Mouse (Mus musculus) thymus, adult 18-20 months (tissue): ENCODE measurements around the gene Fbxw2.
"Not testable (repeated sequence)": the region's sequence is repeated elsewhere in the genome, so short reads cannot be mapped to it uniquely, and the experiment has no call there.

Source experiments
- DNase-seq, 2 experiments: peaks; one replicate each; pipeline ENCODE4 v3.0.0; 2022; ENCODE audit warnings: mixed read lengths in 2 of 2

Fbxw2 gene

DNA sequence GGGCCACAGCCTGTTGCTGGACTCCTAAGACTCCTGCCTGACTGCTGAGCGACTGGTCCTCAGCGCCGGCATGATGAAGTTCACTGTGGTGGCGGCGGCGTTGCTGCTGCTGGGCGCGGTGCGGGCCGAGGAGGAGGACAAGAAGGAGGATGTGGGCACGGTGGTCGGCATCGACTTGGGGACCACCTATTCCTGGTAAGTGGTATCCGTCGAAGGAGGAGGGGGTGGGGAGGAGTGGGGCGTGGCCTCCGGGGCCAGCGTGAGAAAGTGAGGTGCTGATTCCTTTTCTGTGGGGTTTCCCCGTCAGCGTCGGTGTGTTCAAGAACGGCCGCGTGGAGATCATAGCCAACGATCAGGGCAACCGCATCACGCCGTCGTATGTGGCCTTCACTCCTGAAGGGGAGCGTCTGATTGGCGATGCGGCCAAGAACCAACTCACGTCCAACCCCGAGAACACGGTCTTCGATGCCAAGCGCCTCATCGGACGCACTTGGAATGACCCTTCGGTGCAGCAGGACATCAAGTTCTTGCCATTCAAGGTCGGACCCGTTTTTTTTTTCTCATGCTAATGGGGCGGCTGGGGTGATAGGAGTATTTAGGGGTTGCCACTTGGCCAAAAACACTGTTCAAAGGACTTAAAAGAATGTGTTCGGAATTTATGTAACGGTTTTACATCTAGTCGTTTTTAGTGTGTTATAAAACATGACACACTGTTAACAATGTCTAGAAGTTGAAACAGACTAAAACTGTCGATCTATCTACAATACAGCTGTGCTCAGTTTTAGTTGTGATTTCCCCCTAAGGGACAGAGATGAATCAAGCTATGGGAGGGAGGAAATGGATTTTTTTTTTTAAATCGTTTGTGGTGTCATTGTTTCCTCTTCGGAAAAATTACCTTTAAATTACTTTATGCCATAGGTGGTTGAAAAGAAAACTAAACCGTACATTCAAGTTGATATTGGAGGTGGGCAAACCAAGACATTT, 53.6 kb downstream of the Fbxw2 start:
- DNase-seq: no peak

DNA sequence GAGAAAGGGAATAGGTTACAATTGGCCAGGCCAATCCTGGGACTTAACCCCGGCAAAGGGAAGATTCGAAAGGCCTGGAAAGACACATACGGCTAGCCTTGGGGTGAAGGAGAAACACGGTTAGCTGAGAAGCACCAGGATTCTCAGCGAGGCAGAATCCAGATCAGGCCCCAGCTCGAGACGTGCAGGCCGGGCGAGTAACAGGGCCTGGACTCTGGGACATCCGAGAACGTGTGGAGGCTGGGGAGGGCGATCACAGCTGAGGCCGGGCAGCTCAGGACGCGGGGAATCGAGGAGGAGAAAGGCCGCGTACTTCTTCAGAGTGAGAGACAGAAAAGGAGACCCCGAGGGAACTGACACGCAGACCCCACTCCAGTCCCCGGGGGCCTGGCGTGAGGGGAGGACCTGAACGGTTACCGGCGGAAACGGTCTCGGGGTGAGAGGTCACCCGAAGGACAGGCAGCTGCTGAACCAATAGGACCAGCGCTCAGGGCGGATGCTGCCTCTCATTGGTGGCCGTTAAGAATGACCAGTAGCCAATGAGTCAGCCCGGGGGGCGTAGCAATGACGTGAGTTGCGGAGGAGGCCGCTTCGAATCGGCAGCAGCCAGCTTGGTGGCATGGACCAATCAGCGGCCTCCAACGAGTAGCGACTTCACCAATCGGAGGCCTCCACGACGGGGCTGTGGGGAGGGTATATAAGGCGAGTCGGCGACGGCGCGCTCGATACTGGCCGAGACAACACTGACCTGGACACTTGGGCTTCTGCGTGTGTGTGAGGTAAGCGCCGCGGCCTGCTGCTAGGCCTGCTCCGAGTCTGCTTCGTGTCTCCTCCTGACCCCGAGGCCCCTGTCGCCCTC, 54.5 kb downstream of the Fbxw2 start, which contains the start of gene Hspa5:
Gene Hspa5 (plus strand): TSS at position 603 of the 859 bp plus-strand sequence.
- peak; percentile 100 for DNase-seq

DNA sequence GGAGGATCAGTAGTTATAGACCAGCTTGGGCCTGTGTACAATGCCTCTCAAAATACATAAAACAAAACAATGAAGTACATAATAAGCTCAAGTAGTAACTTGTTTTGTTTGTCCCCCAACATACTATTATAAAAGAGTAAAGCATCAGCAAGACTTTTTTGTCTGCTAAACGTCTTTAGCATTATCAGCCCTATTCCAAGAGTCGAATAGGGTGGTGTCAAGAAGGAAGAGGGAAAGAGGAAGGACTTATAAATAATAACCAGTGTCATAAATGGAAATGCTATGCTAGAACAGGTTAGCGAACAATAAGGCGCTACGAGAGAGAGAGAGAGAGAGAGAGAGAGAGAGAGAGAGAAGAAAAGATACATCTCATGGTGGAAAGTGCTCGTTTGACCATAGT, 55.2 kb downstream of the Fbxw2 start:
- DNase-seq: no peak

DNA sequence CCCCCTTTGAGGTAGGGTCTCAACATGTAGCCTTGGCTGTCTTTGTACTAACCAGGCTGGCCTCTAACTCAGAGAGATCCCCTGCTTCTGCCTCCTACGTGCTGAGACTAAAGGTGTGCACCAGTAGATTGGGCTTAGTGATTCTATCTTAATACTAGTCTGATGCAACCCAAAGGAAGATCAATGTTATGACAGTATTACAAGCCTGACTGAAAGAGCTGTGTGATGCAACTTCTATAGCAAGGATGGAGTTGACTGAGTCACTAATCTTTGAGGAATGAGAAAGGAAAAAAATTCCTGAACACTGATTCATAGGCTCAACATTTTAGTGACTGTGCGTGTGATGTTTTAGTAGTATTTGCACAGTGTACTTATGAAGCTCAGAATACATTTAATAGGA, 56.1 kb downstream of the Fbxw2 start:
- DNase-seq: no peak

- no peak for DNase-seq
These were observed 61.3 kb downstream of the Fbxw2 start for GRCm38 (mm10) chr2:34764801-34765200.

DNA sequence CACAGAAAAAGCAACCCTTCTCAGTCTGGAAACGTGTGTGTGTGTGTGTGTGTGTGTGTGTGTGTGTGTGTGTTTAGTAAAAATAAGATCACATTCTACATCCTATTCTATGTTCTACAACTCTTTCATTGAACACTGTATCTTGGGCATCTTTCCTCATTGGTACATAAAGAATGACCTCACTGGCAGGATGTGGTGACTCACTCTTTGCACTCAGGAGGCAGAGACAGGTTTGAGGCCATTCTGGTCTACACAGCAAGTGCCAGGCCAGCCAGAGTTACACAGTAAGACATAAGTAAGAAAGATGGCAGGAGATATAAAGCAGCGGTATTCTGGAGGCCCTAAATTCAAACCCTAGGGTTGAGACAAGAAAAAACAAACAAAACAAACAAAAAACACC, 63.2 kb downstream of the Fbxw2 start:
- no peak for DNase-seq

- no peak for DNase-seq
These were observed 63.9 kb downstream of the Fbxw2 start for GRCm38 (mm10) chr2:34762174-34762573.

GRCm38 (mm10) chr2:34761272-34761671, 64.8 kb downstream of the Fbxw2 start:
- DNase-seq: not testable (repeated sequence)

GRCm38 (mm10) chr2:34757341-34757740, 68.8 kb downstream of the Fbxw2 start:
- DNase-seq: no peak

DNA sequence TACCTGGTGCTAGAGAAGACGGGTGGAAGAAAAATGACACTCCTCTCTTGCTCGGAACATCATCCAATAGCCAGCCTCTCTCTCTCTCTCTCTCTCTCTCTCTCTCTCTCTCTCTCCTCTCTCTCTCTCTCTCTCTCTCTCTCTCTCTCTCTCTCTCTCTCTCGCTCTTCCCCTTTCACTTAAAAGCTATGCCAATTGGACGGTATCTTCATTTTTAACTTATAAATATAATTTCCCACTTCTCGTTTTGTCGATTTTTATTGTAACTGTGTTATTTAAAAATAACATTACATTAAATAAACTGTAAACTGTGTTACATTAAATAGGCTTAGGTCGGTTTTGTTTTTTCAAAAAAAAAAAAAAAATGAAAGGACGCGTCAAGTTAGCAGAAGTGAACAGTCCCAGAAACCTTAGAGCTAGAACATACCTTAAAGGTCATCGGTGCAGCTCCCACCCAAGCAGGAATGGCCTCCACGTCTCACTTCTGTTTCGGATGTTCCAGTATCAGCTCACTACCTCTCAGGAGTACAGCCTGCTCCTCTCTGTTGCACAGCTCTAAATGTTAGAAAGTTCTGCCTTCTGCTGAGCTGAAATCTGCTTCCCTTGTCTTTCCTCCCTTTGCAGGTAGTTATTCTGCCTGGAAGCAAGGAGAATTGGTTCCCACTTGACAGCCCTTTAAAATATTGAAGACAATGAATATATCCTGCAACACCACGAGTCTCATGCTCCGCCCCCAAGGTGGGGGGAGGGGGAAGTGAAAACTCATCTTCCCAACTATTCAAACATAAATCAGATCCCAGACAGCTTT, 71.4 kb downstream of the Fbxw2 start, which contains the start of gene Gapvd1:
Gene Gapvd1 (minus strand): TSS at position 682 of the 808 bp plus-strand sequence.
- peak in 1 of 2 experiments; percentile 24 for DNase-seq
